ENCODE assay signal across 7 mouse cellular contexts in the genomic region with DNA sequence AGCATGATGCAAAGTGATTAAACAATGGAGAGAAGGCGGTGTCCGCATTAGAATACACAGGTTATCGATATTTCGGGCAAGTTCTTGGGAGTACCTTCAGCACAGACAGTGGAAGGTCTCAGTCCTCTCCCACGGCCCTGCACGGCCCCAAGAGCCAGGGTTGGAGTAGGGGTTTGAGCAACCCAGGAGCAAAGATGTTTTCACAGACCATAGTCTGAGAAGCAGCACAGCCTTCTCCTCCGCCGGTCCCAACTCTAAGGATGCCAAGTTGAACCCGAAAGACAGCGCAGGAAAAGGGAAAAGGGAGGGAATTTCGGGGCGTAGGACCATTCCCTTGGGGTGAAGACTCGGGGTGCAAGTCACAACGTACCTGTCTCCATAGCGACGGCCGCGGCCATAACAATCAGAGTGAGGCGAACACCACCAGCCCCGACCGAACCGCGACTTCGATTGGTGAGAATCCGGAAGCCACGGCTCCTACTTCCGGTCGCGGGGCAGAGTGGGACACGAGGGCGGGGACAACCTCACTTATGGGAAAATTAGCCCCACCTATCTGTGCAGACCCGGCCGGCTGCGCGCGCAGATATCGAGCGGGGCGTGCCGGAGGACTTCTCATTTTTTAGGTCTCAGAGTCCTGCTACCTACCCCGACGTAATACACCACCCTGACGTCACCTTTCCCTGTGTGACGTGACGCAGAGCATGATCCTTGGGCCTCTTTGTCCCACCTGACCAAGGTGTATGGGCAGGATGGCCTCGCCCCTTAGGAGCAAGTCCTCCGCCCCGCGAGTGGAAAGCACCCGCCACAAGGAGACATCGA. TPM values are rescaled to one million over a fixed set of nuclear protein-coding genes. Genes with fewer than 3 reads are reported as not detected.
DNase-seq lines count a peak whose midpoint lies in the region; ATAC-seq lines count a peak whose summit lies in the region.

No protein-coding gene starts in this region.

- no peaks in the 10 kb centered on the region for H3K9me3 ChIP-seq in limb, embryonic 10.5 days (replicated peaks)
- no peaks in the 10 kb centered on the region for H3K9me3 ChIP-seq in midbrain, embryonic 13.5 days

- H3K4me2 ChIP-seq in midbrain, embryonic 13.5 days (replicated peaks), result peak overlapping the region; percentile 86

- H3K4me1 ChIP-seq in limb, embryonic 10.5 days, result peaks cover 12% of the 10 kb centered on the region
- peaks cover 30% of the 10 kb centered on the region for H3K4me1 ChIP-seq in midbrain, embryonic 13.5 days (replicated peaks)

- 1% methylated on average over 51 of the region's 51 CpGs for WGBS in limb, embryonic 10.5 days
- WGBS in midbrain, embryonic 13.5 days, result under 1% methylated on average over 51 of the region's 51 CpGs

- H3K27me3 ChIP-seq in limb, embryonic 10.5 days (ENCODE audit: low read depth, poor library complexity, severe bottlenecking), result no peaks in the 10 kb centered on the region
- H3K27me3 ChIP-seq in midbrain, embryonic 13.5 days, result no peaks in the 10 kb centered on the region

- peak overlapping the region; percentile 79 for H3K9ac ChIP-seq in midbrain, embryonic 13.5 days (replicated peaks)

- DNase-seq in adrenal gland, adult 8-10 months, result peak; percentile 95
- peak; percentile 97 for DNase-seq in embryo, embryonic 9.5 days (ENCODE audit: extremely low spot score)
- peak; percentile 96 for DNase-seq in kidney, adult 11 months
- peak; percentile 100 for DNase-seq in limb, embryonic 10.5 days (ENCODE audit: low spot score)
- DNase-seq in spleen, adult 12 weeks (ENCODE audit: low spot score), result peak; percentile 82

- peak overlapping the region; percentile 87 for H3K27ac ChIP-seq in limb, embryonic 10.5 days
- H3K27ac ChIP-seq in midbrain, embryonic 13.5 days, result peak overlapping the region; percentile 82

- peaks cover 32% of the 10 kb centered on the region for H3K36me3 ChIP-seq in limb, embryonic 10.5 days
- H3K36me3 ChIP-seq in midbrain, embryonic 13.5 days, result peaks cover 22% of the 10 kb centered on the region

- peak; percentile 90 for ATAC-seq in granulocyte monocyte progenitor cell, adult 5-6 weeks (replicated peaks; ENCODE audit: poor library complexity, severe bottlenecking)
- ATAC-seq in midbrain, embryonic 13.5 days, result peak; percentile 96

- peak overlapping the region; percentile 73 for H3K4me3 ChIP-seq in limb, embryonic 10.5 days
- H3K4me3 ChIP-seq in midbrain, embryonic 13.5 days (replicated peaks), result peak overlapping the region; percentile 73

RNA-seq across cellular contexts. Expression of a gene that starts 0.6 kb away (rescaled TPM):
- 10 to 100 TPM; 10.9 to 15.5 (median 13.1) TPM for total RNA-seq in adrenal gland, adult 8-10 months (2022)
- 12.2 and 12.4 TPM in 2 replicates for total RNA-seq in granulocyte monocyte progenitor cell, adult 5-6 weeks (2014; fragmentation: Nextera tagmentation)
- 12.7 and 20.9 TPM in 2 replicates for total RNA-seq in granulocyte monocyte progenitor cell, adult 5-6 weeks (2017)
- 44.7 and 47.4 TPM in 2 replicates for polyA plus RNA-seq in limb, embryonic 10.5 days (2016; fragmentation: Nextera tagmentation; extraction: Ambion mirVana)
- polyA plus RNA-seq in midbrain, embryonic 13.5 days (2015; fragmentation: Nextera tagmentation; extraction: Ambion mirVana), result 66.7 and 72.9 TPM in 2 replicates

RNA-seq across cellular contexts. Expression of a gene that starts 7.5 kb away (rescaled TPM):
- total RNA-seq in adrenal gland, adult 8-10 months (2022), result 10 to 100 TPM; 64.8 to 87.4 (median 71.6) TPM
- total RNA-seq in granulocyte monocyte progenitor cell, adult 5-6 weeks (2014; fragmentation: Nextera tagmentation), result 115 and 151 TPM in 2 replicates
- total RNA-seq in granulocyte monocyte progenitor cell, adult 5-6 weeks (2017), result 36.3 and 66.3 TPM in 2 replicates
- 190 and 199 TPM in 2 replicates for polyA plus RNA-seq in limb, embryonic 10.5 days (2016; fragmentation: Nextera tagmentation; extraction: Ambion mirVana)
- polyA plus RNA-seq in midbrain, embryonic 13.5 days (2015; fragmentation: Nextera tagmentation; extraction: Ambion mirVana), result 152 and 160 TPM in 2 replicates

RNA-seq across cellular contexts. Expression of a gene that starts 7.5 kb away (rescaled TPM):
- 10 to 100 TPM in 2 of 4 experiments, 1 to 10 TPM in 2; 7.0 to 16.0 (median 10.6) TPM for total RNA-seq in adrenal gland, adult 8-10 months (2022)
- total RNA-seq in granulocyte monocyte progenitor cell, adult 5-6 weeks (2014; fragmentation: Nextera tagmentation), result 10.4 and 12.1 TPM in 2 replicates
- total RNA-seq in granulocyte monocyte progenitor cell, adult 5-6 weeks (2017), result 7.2 and 34.4 TPM in 2 replicates
- polyA plus RNA-seq in limb, embryonic 10.5 days (2016; fragmentation: Nextera tagmentation; extraction: Ambion mirVana), result 11.7 and 13.2 TPM in 2 replicates
- 27.9 and 31.0 TPM in 2 replicates for polyA plus RNA-seq in midbrain, embryonic 13.5 days (2015; fragmentation: Nextera tagmentation; extraction: Ambion mirVana)

RNA-seq across cellular contexts. Expression of a gene that starts 8.2 kb away (rescaled TPM):
- 1 to 10 TPM in 3 of 4 experiments, under 1 TPM in 1; 0.64 to 2.1 (median 1.3) TPM for total RNA-seq in adrenal gland, adult 8-10 months (2022)
- 0.21 TPM in 1 of 2 replicates, not detected in the other for total RNA-seq in granulocyte monocyte progenitor cell, adult 5-6 weeks (2014; fragmentation: Nextera tagmentation)
- 1.0 and 1.1 TPM in 2 replicates for total RNA-seq in granulocyte monocyte progenitor cell, adult 5-6 weeks (2017)
- 0.68 and 0.83 TPM in 2 replicates for polyA plus RNA-seq in limb, embryonic 10.5 days (2016; fragmentation: Nextera tagmentation; extraction: Ambion mirVana)
- polyA plus RNA-seq in midbrain, embryonic 13.5 days (2015; fragmentation: Nextera tagmentation; extraction: Ambion mirVana), result 1.6 and 1.9 TPM in 2 replicates

RNA-seq across cellular contexts. Expression of a gene that starts 52.2 kb away (rescaled TPM):
- under 1 TPM in 3 of 4 experiments, not detected in 1; 0.18 to 0.35 (median 0.35) TPM for total RNA-seq in adrenal gland, adult 8-10 months (2022)
- total RNA-seq in granulocyte monocyte progenitor cell, adult 5-6 weeks (2014; fragmentation: Nextera tagmentation), result not detected in 2 replicates
- total RNA-seq in granulocyte monocyte progenitor cell, adult 5-6 weeks (2017), result not detected in 2 replicates
- 0.10 and 0.20 TPM in 2 replicates for polyA plus RNA-seq in limb, embryonic 10.5 days (2016; fragmentation: Nextera tagmentation; extraction: Ambion mirVana)
- 0.69 and 0.93 TPM in 2 replicates for polyA plus RNA-seq in midbrain, embryonic 13.5 days (2015; fragmentation: Nextera tagmentation; extraction: Ambion mirVana)

Comparison
In these comparisons a context has a peak if more than half of its experiments do, and no peak if none do; other contexts are left out.
1. Peak in every context shown above with its lines: DNase-seq, ATAC-seq, H3K4me3 ChIP-seq and H3K27ac ChIP-seq.